Mouse (Mus musculus) layer of hippocampus, adult 18-20 months (tissue): ENCODE results near the gene Elavl1. TPM values are rescaled to one million over a fixed set of nuclear protein-coding genes. Genes with fewer than 3 reads are reported as not detected.

ENCODE experiments used
- DNase-seq, 2 experiments: peaks; one replicate each; pipeline ENCODE4 v3.0.0; 2022; ENCODE audit warnings: low spot score in 2 of 2
- total RNA-seq, 2 experiments: library from RNA; stranded (reverse); gene quantifications; 2 replicates each; pipeline ENCODE4 v1.2.3; 2021

Elavl1 gene
- total RNA-seq, 2 experiments from 2014 or later = 78.8 to 80.6 TPM

GRCm38 (mm10) chr8:4322470-4322869 is 2.7 kb downstream of the Elavl1 start:
- peak; percentile 71 to 91 for DNase-seq

GRCm38 (mm10) chr8:4321031-4321430 is 4.2 kb downstream of the Elavl1 start:
- no peak for DNase-seq

DNA sequence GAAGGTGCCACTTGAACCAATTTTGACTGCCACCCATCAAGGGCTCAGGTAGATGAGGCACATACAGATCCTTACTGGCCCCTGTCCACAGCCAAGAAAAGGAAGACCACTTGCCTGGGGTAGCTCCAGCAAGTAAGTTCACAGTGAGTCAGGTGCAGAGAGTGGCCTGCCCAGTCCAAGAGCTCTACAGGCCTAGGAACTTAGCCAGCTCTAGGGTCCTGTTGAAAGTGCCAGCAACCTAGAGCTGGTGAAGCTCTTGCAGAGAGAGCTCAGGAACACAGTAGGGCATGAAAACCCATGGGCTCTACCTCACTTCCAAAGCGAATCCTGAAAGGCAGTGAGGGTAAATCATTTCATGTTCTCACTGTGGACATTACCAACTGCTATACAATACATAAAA is 4.8 kb downstream of the Elavl1 start:
- no peak for DNase-seq

DNA sequence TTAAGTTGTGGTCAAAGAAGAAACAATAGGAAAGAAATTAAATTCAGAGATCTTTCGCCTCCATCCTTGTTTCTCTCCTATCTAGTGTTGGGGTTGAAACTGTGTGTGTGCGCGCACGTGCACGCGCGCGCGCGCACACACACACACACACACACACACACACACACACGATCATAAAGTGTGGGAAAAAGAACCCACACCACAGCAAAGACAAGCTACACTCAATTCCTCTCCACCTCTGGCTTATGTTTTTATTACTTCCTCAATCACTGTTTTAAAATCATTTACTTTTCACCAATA is 5.7 kb downstream of the Elavl1 start:
- DNase-seq = no peak

- no peak for DNase-seq
Measured at GRCm38 (mm10) chr8:4318796-4319572, 6.2 kb downstream of the Elavl1 start.

DNA sequence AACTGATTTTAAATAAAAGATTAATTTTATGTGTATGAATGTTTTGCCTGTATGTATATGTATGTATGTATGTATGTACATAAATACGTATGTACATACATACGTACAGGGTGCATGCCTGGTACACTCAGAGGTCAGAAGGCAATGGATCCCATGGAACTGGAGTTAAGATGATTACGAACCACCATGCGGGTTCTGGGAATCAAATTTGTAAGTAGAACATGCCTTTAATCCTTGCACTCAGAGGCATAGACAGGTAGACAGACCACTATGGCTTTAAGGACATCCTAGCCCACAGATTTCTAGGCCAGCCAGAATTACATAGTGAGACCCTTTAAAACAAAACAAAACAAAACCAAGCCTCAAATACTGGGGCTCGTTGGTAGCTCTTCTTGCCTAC is 7.1 kb downstream of the Elavl1 start:
- no peak for DNase-seq

DNA sequence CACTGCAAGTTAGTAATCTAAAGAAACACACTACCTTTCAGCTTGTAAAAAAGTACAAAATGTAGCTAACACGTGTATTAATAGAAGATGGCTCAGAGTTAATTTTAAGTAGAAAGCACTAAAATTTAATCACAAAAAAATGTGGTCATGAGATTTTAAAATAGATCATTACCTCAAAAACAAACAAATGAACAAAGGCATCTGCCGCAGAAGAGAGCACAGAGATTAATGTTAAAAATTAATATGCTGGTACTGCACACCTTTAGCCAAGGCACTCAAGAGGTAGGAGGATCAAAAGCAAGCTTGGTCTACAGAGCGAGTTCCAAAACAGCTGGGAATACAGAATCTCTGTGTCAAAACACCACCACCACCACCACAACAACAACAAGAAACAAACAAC is 10.4 kb downstream of the Elavl1 start:
- DNase-seq = no peak

DNA sequence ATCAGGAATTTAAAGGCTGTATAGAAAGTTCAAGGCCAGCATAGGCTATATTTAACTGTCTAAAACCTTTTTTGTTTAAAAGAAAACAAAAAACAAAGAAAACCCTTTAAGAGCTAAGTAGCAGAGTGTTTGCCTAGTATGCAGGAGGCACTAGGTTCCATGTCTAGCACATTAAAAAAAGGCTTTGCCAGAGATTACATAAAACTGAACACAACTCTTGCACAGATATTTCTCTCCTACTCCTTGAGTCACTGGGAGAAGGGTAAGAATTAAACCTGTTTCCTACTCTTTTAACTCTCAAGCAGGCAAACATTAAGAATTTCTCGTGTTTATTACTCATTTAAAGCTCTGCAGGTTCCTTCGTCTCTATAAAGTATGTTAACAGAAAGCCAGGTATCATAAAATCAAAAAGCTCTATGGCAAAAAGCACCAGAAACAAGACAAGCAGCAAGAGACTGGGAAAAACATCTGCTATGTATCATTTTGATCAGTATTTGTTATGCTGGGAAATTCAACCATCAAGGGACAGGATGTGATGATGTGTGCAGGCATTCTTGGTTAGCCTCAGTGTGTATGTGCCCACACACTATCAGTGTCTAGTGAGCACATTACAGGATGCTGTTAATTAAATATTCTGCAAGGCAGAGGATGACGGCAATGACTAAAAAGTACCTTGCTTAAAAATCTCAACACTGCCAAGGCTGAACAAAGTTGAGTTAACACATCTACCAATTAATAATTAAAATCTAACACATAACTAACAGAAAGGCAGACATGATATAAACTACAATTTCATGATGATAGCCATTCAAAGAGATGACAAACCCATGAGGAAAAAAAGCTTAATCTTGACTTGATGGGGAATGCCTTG is 11.7 kb downstream of the Elavl1 start:
- DNase-seq = peak in 1 of 2 experiments; percentile 53

GRCm38 (mm10) chr8:4312104-4312503 is 13.1 kb downstream of the Elavl1 start:
- no peak for DNase-seq

DNA sequence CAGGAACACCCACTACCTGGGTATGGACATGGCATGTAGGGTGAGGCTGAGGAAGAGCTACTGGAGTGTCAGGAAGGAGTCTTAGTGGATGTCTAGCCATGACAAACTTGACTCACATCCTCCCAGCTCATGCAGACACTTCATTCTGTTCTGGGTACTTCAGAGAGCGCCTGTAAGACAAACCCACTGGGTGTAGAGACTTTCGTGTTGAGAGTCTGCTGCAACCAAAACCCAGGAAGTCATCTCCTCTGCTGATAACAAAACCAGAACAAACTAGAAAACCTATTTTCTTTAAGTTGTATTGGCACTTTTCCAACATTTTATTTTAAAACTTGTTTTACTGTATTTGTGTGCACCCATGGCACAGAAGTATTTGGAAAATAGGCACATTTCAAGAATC is 19.4 kb downstream of the Elavl1 start:
- DNase-seq = no peak

GRCm38 (mm10) chr8:4304124-4304547 is 21.1 kb downstream of the Elavl1 start:
- peak in 1 of 2 experiments; percentile 45 for DNase-seq

GRCm38 (mm10) chr8:4297822-4298221 is 27.4 kb downstream of the Elavl1 start:
- no peak for DNase-seq

GRCm38 (mm10) chr8:4292738-4293137 is 32.5 kb downstream of the Elavl1 start:
- no peak for DNase-seq

DNA sequence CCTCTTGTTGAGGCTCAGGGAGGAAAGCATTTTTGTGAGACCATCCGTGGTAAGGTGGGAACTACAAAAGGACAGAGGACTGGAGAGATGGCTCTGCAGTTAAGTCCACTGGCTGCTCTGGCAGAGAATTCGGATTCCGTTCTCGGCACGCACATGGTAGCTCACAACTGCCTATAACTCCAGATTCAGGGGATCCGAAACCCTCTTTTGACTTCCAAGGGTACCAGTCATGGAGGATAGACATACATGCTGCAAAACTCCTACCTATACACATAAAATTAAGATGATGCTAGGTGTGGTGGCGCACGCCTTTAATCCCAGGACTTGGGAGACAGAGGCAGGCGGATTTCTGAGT is 49.1 kb downstream of the Elavl1 start:
- DNase-seq = no peak

GRCm38 (mm10) chr8:4275275-4276110 is 49.7 kb downstream of the Elavl1 start, which contains the start of gene Timm44:
Gene Timm44, minus strand, starts transcription at chr8:4275913.
- peak; percentile 93 to 97 for DNase-seq

DNA sequence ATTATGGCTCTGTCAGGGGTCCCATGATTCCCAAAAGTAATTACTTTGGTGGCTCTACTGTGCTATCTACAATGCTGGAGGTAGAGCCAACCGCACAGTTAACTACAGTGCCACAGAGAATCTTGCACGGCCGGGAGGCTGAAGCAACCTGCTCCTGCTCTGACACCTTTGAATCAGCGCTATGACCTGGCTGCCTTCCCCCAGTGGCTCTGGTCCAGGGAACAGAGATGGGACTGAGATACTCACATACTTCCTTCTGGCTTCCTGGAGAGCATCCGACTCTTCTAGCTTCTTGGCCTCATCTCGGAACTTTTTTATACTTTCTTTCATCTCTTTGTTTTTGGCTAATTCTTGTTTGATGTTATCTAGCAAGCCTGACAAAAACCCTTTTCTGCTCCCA is 55.6 kb downstream of the Elavl1 start:
- DNase-seq = no peak

DNA sequence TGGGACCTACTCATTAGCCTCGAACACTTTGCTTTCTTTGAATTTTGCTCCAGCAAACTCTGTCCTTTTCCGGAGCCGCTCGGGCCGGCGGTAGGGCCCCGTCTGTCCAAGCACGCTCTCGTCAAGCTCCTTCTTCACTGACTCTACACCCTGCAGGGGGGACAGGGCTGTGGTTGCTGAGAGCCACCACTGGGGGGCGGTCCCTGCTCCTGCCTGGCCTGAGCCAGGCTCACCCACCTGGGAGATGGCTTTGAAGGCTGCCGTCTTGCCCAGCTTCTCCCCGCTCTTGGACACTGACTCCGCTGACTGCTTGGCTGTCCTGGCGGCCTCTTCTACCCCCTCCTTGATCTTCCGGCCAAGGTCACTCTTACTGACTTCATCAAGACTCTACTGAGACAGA is 57.6 kb downstream of the Elavl1 start:
- no peak for DNase-seq

DNA sequence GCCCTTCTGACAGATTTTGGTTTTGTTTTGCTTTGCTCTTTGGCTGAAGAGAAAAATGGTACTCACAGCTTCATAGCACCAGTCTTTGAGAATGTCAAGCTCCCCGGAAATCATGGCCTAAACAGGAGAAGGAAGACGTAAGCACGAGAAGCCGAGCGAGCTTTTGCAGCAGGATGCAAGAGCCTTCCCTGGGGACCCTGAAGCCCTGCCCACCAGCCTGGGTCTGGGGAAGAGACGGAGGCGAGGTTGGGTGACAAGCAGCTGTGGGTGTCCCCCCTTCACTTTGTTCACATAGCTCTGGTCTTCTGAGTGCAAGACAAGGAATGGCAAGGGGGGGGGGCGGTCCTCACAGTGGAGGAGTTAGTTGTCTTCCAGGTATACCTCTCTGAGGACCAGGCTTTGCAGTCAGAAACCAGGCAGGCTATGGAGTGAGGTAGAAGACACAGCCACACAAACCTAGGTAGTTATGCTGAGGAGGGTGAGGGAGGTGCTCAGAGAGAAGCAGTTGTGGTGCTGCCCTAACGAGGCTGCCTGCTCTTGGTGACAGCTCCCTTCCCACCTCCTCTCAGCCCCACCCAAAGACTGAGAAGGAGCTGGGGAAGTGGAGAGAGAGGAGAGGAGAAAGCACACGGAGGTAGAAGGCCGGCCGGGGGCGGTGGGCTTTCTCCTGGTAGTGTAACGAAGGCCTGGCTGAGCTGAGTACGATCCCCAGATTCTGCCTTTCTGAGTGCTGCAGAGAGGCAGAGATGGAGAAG is 59.9 kb downstream of the Elavl1 start:
- DNase-seq = no peak

GRCm38 (mm10) chr8:4263105-4263791 is 62.0 kb downstream of the Elavl1 start:
- DNase-seq = no peak

DNA sequence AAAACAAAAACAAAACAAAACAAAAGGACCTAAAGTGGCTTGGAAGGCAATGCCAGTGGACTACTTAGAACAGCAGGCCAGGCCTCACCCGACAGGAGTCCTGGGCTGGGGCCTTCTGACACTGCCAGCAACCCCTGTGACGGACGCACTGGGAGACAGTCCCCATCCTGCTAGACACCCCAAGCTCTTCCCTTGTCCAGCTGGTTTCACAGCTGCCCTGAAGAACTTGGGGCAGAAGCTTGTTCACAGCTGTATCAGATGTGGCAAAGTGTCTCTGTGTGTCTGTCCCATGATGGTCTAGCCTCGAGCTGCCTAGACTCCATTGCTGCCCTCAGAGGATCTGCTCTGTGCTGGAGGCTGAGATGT is 65.4 kb downstream of the Elavl1 start:
- no peak for DNase-seq
